Mouse (Mus musculus) 416B (cell line): ENCODE data around the gene Snrpa.
A peak's percentile ranks its signal among the peaks of the same experiment; 100 is the strongest.

Experiments
- DNase-seq: peaks from one replicate; pipeline ENCODE4 v3.0.0; 2011; ENCODE audit warnings: low read depth

Snrpa gene

DNA sequence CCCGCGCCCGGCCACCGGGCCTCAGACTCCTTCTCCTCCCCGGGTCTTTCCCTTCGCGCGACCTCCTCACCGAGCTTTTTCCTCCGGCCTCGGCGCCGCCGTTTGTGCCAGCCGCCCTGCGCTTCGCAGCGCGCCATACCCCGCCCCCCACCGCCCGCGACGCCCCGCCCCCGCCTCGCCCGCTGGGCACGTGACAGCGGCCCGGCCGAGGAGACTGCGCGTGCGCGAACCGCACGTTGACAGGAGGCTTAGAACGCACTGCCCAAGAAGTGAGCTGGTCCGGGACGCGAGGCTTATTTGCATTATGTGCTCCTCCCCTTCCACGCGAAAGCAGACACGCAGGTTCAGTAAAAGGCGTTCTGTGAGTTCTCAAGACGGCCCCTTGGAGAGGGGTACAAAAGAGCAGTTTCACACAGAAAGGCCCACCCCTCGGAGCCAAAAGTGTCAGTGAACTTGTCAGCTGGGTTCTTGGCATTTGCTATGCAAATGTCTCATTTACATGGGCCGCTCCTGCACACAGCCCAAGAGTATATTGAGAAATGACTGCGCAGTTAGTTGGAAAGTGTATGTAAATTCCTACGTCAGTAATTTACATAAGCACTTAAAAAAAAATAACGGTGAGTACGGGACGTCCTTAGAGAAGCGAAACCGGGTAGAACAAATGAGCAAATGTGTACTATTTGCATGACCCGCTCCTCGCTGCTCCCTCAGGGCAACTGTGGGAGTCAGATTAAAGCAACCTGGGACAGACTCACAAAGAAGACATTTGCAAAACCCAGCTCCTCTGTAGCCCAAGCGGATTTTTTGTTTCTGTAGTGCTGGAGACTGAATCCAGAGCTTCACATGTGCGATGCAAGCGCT lies 29.2 kb downstream of the Snrpa start, which contains the start of gene Egln2:
Egln2 (minus strand) TSS at position 189 of the 861 bp plus-strand sequence.
- peak; percentile 98 for DNase-seq

DNA sequence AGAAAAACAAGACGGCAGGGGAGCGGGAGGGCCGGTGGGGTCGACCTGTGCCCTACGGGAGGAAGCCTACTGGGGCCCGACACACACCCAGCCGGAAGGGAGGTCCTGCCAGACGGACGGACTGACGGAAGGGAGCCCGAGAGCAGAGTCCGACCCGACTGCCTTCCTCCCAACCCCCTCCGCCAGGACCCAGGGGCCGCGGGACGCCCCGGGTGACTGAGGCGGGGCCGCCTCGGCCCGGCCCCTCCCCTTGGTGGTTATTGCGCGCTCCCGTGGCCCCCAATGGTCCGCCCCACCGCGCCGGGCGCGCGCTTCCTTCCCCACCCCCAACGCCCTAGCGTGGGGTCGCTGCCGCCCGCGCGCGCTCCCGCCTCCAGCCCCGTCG lies 29.9 kb downstream of the Snrpa start:
- peak; percentile 82 for DNase-seq

DNA sequence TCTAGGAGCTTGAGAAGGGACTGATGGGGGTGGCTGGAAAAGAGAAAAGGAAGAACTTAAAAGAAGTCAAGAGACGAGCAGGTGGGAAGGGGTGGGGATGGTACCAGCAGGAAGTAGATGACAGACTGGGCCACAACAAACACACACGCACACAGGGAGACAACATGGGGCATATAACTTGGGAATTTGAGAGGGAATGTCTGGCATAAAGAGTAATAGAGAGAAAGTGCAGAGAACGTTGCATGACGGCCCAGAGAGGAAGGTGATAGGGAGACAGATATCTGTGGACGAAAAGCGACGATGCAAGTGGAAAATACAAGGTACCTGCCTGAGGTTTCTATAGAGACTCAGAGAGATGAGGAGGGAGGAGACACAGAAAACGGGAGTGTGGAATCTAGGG lies 30.4 kb downstream of the Snrpa start:
- DNase-seq = no peak

DNA sequence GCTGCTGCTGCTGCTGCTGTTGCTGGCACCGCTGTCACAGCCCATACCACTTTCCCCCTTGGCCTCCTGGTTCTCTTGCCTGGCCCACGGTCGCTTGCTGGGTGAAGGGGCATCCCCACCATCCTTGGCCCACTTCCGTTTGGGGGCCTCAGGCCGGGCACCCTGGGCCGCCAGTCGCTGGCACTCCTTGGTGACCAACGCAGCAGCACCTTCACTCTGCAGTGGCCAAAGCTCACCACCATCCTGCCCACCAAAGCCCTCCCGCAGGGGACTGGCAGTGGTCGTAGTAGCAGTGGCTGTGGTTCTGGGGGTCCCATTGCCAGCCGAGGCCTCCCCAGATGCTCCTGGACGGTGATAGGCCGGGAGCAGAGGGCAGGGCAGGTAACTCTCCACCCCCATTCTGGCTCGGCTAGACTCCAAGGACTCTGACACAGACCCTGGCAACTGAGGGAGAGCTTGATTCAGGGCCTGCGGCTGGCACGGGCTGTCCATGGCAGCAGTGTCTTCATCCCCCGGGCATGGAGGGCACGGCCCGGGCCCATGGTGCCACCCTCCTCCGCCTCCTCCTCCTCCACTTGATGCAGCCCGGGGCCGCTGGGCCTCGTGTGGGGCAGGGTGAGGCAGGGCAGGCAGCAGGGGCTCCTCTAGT lies 30.9 kb downstream of the Snrpa start:
- DNase-seq = no peak

DNA sequence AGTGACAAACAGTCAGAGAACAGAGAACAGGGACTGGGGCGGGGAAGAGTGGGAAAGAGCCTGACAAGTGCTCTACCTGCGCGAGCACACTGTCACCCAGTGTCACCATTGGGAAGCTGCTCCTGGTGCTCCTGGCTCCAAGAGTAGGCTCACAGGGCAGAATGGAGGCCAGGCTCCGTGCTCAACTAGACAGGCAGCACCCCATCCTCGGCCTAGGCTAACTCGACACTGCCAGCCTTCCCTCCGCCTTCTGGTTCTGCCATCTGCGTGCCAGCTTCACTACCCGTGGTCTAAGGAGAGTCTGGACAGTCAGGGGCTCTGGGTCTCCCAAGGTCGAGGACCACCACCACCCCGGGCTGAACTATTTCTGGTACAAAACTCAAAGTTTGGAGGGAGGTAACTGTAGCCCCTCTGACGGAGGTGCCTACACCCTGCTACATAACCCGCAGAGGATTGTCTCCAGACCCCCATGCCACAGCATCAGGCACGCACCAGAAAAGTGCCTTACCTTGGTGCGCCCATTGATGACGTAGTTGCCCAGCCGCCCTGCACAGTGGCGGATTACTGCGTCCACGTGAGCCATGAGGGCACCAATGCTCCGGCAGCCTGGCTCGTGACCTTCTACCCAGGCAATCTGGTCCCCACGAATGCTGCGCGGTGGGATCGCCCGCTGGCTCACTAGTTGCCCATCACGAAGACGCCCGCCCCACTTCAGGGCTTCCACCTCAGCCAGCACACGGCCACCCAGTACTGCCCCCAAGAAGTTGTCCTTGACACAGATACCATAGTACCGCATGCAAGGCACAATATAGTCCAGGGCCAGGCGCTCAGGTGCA lies 31.7 kb downstream of the Snrpa start:
- no peak for DNase-seq

DNA sequence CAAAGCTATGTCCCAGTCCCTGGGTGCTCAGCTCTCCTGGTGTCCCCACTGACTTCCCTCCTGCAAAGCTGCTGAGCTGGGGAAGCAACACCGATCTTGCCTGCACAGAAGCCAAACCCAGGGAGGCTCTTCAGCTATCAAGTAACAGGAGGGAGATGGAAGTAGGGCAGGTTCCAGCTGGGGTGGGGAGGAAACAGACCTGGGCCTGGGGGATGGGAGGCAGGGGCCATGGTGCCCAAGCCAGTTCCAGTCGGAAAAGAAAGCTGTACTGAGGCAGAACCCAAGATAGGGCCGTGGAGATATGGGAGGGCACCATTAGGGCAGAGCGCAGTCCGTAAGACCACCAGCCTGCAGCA lies 32.6 kb downstream of the Snrpa start:
- no peak for DNase-seq

DNA sequence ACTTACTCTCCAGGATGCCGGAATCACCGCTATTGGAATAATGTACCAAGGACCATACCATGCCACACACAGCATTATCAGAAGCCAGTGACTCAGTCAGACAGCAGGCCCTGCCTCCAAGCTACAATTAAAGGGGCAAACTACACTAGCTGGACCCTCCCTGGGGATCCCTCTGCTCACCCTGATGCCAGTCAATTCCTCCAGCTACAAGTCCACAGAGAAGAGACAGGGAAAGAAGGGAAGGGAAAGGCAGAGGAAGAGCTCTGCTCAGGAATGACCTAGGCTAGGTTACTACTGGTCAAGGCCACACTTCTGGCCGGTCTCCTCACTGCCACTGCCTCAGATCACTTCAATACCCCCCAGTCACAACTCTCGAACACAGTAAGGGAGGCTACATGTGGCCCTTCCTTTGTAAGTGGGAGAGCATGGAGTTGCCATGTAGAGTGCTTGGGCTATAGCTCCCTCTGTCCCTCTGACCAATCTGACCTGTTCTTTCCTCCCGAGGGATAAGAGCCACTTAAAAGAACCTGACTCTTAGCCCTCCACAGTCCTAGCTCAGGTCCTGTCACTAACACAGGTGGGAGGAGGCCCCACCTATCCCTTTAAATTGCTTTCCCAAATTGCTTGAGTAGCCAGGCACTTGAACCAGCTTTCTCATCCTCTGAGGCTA lies 33.2 kb downstream of the Snrpa start:
- no peak for DNase-seq

DNA sequence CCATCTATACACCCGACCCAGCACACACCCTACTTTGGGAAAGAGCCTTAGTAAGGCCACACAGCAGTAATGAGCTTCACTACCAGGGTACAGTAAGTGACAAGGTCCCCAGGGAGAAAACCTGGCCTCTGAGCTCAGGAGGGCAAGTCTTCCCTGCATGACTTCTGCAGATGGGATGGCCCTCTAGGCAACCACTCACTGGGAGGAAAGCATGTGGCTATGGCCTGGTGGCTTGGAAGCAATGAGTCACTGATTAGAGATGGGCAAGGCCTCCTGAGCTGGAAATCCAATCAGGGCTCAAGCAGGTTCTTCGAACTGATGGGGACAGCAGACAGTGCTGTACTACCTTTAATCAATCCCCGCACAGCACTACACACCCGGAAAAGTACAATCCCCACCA lies 34.3 kb downstream of the Snrpa start:
- DNase-seq = peak; percentile 88

DNA sequence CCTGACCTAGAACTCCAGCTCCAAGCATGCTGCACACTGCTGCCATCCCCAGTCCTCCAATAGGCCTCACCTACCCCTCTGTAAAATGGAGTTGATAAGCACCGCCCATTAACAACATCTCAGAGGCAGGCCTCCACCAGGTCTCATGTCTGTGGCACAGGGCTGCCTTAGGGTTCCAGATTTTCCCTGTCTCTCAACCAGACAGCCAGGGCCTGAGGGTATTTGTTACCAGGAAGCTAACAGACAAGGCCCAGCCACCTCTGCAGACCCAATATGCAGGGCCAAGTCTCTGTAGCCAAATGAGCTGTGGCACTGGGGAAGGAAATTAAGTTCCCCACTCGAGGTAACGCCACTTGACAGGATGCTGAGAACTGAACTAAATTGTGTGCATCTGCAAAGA lies 35.1 kb downstream of the Snrpa start:
- no peak for DNase-seq

DNA sequence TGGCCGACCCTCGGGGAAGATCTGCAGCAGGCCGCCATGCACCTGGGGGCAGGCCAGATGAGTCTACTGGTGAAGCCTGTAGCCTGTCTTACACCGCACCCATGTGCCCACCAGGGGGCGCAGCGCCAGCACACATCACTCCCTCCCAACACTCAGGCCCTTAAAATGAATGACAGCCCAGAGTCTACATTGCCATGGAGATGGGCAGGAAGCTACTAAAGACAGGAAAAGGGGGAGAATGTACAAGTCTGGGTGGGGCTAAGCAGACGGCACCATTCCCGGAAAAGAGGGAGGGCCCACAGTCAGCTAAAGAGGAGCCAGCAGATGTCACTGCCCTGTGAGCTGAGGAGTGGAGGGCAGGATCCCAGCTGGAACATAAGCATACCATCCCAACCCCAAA lies 36.2 kb downstream of the Snrpa start:
- peak; percentile 95 for DNase-seq

DNA sequence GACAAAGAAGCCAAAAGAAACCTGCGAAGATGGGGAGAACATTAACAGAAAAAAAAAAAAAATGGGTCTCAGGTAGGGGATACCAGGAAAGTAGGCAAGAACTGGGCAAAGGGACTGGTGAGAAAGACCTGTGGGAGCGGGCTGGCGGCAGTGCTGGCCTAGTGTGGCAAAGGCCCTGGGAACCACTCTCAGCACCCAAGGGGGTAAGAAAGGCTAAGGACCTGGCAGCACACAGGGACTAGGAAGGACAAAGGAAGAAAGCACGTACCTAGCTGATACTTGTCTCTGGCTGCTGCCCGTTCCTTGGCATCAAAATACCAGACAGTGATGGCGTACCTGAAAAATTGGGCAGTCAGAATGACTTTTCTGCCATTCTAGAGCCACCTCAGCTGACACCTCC lies 36.8 kb downstream of the Snrpa start:
- no peak for DNase-seq

DNA sequence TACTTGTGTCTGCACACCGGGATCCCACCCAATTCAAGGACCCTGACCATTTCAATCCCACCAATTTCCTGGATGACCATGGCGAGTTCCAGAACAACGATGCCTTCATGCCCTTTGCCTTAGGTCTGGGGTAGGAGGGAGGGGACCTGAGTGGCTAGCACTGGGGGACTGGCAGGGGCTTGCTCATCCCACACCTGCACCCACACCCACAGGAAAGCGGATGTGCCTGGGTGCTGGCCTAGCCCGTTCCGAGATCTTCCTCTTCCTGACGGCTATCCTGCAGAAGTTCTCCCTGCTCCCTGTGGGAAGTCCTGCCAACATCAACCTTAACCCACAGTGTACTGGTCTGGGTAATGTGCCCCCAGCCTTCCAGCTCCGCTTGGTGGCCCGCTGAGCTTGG lies 37.9 kb downstream of the Snrpa start:
- DNase-seq = no peak

DNA sequence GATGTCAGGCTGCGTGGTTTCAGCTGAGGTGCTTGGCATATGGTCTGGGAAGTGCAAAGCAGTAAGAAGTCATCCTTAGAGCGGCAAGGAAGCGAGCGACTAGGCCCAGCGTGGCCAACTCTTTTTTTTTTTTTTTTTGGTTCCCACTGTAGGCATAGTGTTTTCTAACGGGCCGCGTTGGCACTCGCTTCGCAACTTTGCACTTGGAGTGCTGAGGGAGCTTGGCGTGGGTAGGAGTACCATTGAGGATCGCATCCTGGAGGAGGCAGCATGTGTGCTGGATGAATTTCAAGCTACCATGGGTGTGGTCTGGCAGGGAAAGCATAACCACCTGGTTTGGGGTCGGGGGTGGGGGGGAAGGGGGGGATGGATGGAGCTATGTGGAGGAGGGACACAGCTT lies 40.1 kb downstream of the Snrpa start:
- no peak for DNase-seq

DNA sequence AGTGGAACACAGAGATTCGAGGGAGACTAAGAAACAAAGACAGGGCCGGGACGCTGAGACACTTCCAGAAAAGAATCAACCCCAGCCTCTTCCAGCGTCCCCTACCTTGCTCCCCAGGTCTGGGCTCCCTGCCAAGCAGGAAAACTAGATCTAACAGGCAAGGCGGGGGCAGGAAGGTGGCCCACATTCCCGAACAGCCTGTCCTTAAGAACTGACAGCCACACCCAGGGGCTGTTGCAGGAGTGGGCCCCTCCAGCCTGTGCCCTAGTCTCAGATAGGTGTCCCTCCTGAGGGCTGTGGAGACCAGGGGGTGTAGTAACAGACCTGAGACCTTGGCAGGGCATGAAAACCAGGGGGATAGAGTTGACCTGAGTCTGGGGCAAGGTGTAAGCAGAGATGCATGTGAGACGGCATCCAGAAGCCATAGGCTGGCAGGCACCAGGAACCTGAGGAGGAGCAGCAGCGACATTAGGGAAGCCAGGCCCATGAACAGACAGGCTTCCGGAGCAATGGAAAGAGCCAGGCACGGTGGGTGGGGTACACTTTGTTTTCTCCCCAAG lies 42.8 kb downstream of the Snrpa start, which contains the start of gene Cyp2t4:
Cyp2t4 (plus strand) TSS at position 510 of the 560 bp plus-strand sequence.
- DNase-seq = no peak
